Mouse (Mus musculus): ENCODE data around the gene Gpc6. TPM values are rescaled to one million over a fixed set of nuclear protein-coding genes. Genes with fewer than 3 reads are reported as not detected.

The Gpc6 gene
- total RNA-seq, 4 experiments from 2014 or later, result 10.0 to 12.9 (median 10.9) TPM

DNA sequence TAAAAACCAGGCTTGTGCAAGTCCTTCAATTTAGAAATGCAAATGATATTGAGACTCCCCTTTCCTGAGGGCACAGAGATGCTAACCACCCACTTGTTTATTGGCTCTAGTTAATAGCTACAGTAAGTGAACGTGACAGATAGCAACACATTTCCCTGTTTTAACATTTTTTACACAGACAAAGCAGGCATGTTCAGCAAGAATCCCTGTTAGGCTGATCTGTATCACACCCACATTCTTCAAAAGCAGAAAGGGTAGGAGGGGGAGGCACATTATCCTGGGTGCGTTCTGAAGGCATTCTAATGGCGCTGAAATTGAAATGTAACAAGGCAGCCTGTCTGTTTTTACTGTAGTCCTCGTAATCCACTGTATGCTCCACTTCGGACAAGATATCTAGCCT lies 674.6 kb downstream of the Gpc6 start:
- no peak for DNase-seq (ENCODE audit: low spot score in 2 of 2)

- DNase-seq (ENCODE audit: low spot score in 2 of 2), result no peak
Measured at GRCm38 (mm10) chr14:117603837-117604236, 678.7 kb downstream of the Gpc6 start.

- DNase-seq (ENCODE audit: low spot score in 2 of 2), result no peak
Measured at GRCm38 (mm10) chr14:117605750-117606149, 680.6 kb downstream of the Gpc6 start.

- DNase-seq (ENCODE audit: low spot score in 2 of 2), result no peak
Measured at GRCm38 (mm10) chr14:117611113-117611512, 686.0 kb downstream of the Gpc6 start.

DNA sequence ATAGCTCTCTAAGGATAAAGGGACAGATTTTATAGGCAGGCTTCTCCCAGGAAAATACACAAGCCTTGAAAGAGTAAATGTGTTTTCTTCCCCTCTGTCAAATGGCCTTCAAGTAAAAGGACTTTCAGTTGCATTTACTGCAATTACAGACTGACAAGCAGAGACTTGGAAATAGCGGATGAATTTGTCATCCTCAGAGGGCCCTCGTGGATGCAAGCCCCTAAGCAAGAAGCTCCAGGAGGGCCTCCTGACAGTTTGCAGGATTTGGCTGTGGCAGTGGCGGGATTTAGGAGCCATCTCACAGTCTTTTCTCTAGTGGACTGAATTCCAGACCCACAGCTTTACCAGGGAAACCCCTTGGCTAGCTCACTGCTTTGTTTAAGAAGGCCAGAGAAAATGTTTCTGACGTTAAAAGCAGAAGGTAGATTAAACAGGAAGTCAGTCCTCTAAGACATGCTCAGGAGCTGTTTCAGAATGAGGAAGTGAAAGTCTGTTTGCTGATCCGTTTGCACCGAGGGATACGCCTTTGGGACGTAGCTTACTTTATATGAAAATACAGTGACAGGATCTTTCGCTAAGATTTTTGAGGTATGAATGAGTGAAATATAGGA lies 700.1 kb downstream of the Gpc6 start:
- no peak for DNase-seq (ENCODE audit: low spot score in 2 of 2)

DNA sequence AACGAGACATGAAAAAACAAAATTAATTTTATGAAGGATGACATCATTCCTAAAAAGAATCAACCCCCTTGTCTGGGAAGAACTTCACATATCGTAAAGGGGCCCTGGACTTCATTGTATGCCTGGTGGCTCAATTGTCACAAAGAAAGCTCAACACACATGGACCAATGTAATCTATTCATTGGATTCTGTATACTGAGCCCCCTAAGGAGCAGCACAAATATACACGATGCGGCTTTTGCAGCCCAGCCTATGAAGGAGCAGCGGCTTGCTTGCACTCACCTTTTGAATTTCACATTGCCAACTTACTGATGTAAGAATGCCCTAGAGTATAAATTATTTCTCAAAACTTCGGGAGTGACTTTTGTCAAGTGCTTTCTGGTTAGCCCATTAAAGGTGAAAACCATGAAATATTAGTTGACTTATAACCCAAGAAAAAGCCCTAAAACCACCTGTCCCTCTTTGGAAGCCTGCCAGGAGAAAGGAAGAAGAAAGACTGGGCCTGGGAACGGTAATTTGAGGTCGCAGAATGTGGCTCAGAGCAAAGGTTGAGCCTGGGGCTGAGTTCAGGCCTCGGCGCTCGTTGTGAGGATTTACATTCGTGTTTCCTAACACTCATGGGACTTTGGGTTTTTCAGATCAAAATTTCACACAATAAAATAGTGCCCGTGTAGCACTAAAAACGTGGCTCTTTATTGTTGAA lies 709.3 kb downstream of the Gpc6 start:
- DNase-seq (ENCODE audit: low spot score in 2 of 2), result no peak

DNA sequence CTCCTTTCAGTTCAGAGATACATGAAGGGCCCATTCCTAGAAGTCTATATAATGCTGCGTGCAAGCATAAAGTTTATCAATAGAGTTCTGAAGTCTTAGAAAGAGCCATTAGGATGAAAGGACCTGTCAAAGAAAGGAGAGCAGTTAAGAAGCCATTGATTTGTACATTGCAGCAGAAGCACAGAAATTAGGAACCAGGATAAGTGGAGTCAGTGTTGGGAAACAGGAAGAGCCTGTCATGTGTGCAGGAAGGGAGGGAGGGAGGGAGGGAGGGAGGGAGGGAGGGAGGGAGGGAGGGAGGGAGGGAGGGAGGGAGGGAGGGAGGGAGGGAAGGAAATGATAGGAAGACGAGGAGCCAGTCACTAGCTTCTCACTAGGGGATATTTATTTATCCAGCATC lies 716.7 kb downstream of the Gpc6 start:
- DNase-seq (ENCODE audit: low spot score in 2 of 2), result no peak

DNA sequence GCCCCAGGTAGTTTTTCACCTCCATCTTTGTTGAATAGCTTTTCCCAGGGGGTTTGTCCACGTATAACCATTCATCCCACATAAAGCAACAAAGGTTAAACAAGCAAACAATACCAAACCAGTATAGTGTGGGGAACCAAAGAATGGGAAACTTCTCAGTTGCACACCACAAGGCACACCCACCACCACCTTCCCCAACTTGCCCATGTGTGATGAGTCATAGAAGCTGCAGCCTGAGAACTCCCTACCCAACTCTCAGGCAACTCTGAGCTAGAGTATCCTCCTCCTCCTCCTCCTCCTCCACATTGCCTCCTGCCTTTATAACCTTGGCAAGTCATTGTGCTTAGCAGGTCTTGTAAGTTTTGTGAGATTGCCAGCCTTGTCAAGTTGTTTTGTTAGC lies 718.0 kb downstream of the Gpc6 start:
- DNase-seq (ENCODE audit: low spot score in 2 of 2), result no peak

- no peak for DNase-seq (ENCODE audit: low spot score in 2 of 2)
Measured at GRCm38 (mm10) chr14:117648199-117648960, 723.3 kb downstream of the Gpc6 start.

GRCm38 (mm10) chr14:117650141-117650540 lies 725.0 kb downstream of the Gpc6 start:
- no peak for DNase-seq (ENCODE audit: low spot score in 2 of 2)

GRCm38 (mm10) chr14:117651271-117651670 lies 726.2 kb downstream of the Gpc6 start:
- DNase-seq (ENCODE audit: low spot score in 2 of 2), result no peak

DNA sequence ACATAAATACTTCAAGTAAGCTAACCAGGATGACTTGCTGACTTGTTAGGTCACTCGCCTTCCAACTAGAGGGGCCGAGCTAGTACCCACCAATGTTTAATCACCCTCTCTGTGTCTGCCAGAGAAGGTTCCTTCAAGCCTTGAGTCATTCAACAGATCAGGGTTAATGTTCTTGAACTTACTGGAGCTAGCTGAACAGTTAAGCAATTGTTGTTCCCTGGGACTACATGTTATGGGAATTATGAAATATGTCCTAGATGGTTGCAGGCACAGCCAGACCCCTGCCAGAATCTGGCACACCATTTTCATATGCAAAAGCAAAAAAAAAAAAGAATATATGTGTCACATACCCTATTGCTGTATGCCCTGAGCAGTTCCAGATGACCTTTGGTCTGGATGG lies 726.8 kb downstream of the Gpc6 start:
- DNase-seq (ENCODE audit: low spot score in 2 of 2), result no peak

DNA sequence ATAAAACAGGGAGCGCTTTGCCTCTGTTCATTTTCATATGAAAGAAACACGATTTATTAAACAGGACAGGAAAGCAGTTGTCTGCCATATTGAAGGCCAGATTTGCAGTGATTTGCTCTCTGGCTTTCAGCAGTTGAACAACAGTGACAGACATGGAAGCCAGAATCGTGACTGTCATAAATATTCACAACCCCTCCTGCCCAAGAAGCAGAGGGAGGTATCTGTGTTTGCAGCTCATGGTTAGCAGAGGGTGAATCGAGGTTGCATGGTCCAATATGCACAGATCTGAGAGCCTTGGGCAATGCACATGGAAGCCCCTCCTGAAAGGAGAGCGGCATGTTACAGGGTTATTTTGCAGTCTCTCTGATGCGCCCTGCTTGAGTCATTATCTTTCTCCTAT lies 730.3 kb downstream of the Gpc6 start:
- no peak for DNase-seq (ENCODE audit: low spot score in 2 of 2)

DNA sequence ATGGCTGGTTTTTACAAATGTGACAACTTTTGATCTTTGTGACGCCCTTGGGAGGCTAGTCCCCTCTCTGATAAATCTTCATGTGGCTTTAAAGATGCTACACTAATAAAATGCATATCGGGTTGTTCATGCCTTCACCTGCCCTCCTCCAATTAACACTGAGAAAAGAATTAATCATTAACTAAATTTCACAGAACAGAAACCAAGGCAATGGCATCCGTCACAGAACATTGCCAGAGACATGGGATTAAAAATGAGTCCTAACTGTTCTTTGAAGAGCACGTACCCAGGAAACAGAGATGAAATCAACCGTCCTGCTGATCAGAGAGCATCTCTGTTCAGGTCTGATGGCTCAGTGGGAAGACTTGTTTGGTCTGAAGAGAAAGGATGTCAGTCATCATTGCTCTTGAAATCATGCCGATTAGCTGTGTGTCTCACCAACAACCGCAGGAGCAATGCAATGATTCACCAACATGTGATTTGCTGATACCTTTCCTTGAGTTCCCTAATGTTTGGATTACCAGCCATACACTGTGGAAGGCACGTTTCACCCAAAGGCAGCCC lies 734.2 kb downstream of the Gpc6 start:
- DNase-seq (ENCODE audit: low spot score in 2 of 2), result no peak

GRCm38 (mm10) chr14:117662261-117662660 lies 737.1 kb downstream of the Gpc6 start:
- DNase-seq (ENCODE audit: low spot score in 2 of 2), result no peak

GRCm38 (mm10) chr14:117664796-117665195 lies 739.7 kb downstream of the Gpc6 start:
- no peak for DNase-seq (ENCODE audit: low spot score in 2 of 2)

DNA sequence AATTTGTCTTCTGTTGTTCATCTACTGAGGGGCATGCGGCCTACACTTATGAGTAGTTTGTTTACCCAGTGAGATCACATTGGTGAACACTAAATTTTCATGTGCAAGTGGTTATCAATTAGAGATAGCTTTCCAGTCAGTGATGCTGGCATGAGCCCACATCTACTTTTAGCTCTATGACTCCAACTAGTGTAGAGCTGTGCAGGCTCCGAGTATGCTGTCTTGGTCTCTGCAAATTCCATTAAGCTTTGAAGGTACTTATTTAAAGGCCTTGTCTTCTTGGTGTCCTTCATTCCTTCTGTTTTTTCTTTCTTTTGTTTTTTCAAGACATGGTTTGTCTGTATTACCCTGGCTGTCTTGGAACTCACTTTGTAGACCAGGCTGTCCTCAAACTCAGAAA lies 741.0 kb downstream of the Gpc6 start:
- no peak for DNase-seq (ENCODE audit: low spot score in 2 of 2)

- DNase-seq (ENCODE audit: low spot score in 2 of 2), result no peak
Measured at GRCm38 (mm10) chr14:117673541-117673940, 748.4 kb downstream of the Gpc6 start.

DNA sequence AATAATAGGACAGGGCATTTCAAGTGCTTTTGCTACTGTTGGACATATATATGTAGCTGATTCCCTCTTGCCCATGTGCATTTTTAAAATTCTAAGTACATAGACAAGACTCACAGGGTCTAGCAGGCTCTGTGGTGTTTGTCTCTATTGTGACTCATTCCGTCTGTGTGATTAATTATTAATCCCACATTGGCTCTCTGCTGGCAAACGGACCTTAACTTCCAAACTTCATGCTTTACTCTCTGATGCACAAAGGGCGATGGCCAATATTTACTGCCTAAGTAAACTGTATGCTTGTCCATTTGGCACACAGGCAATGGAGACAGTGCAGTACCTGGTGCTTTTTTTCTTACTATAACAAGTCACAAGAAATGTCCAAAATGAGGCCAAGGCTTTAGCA lies 749.4 kb downstream of the Gpc6 start:
- no peak for DNase-seq (ENCODE audit: low spot score in 2 of 2)

GRCm38 (mm10) chr14:117679926-117680325 lies 754.8 kb downstream of the Gpc6 start:
- DNase-seq (ENCODE audit: low spot score in 2 of 2), result no peak

GRCm38 (mm10) chr14:117681321-117681921 lies 756.3 kb downstream of the Gpc6 start:
- DNase-seq (ENCODE audit: low spot score in 2 of 2), result no peak

- no peak for DNase-seq (ENCODE audit: low spot score in 2 of 2)
Measured at GRCm38 (mm10) chr14:117683149-117683548, 758.0 kb downstream of the Gpc6 start.

Measured in layer of hippocampus, adult 8-10 months (tissue).